Mouse (Mus musculus) retina, embryonic 14.5 days (tissue): ENCODE results near the gene Iqsec1.
A peak's percentile ranks its signal among the peaks of the same experiment; 100 is the strongest.

ENCODE experiments used
- DNase-seq: peaks from one replicate; pipeline ENCODE4 v3.0.0-alpha.2; 2015; ENCODE audit warnings: low spot score

Gene Iqsec1

DNA sequence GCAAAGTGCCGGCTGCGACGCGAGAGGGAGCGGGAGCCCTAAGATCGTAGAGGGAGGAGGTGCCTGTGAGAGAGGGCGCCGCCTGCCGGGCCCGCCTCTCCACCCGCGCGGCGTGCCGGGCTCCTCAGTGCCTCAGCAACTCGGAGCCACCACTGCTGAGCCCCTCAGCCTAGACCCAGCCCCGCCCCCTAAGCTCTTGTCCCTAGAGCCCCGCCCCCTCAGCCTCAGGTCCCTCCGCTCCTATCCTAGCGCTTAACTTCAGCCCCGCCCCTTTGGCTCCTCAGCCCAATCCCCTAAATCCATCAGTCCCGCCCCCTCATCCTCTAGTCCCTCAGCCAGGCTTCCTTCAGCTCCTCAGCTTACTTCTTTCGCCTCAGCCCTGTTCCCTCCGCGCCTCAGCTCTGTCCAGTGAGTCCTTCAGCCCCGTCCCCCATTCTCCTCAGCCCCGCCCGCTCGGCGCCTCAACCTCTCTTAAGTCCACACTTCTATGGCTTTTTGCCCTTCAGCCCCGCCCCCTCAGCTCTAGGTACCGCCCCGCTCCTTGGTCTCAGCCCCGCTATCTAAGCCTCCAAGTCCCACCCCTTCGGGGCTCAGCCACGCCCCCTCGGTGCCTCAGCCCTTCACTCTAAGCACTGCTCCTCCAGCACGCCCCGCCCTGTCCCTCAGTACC lies at the start of gene Iqsec1:
Gene Iqsec1 (minus strand): TSS at position 38 of the 670 bp plus-strand sequence.
- peak; percentile 99 for DNase-seq

DNA sequence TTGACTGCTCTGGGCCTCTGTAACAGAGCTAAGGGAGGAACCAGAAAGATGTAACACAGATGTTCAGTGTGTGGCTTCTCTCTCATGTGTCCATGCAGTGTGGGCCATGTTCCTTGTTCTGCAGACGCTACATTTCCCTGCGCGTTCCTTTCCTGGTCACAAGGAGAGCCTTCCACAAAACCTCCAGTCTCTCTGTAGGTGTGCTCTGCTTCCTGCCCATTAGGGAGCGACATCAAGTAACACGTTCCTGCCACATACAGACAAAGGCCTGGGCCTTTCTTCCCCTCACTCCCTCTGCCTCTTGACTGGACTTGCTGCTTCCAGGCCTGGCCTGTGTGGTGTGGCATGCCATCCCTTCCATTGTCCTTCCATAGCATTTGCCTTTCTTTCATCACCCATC lies 39.8 kb upstream of the Iqsec1 start:
- no peak for DNase-seq

DNA sequence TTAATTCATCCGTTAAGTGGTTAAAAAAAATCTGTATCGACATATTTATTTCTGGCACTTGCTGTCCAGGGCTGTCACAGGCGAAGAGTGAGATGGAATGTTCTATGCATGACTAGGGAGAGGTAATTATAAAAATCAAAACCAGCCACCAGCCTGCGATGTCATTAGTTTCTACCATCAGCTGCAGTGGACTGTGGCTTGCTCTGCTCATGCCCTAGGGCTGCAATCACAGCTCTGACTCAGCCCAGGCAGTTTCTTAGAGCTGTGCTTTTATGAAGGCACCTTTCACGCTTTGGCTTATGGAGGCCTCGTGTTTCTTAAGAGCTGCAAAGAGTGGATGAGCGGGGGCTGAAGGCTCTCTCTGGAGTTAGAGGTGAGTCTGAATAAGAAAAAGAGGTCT lies 32.3 kb upstream of the Iqsec1 start:
- no peak for DNase-seq

DNA sequence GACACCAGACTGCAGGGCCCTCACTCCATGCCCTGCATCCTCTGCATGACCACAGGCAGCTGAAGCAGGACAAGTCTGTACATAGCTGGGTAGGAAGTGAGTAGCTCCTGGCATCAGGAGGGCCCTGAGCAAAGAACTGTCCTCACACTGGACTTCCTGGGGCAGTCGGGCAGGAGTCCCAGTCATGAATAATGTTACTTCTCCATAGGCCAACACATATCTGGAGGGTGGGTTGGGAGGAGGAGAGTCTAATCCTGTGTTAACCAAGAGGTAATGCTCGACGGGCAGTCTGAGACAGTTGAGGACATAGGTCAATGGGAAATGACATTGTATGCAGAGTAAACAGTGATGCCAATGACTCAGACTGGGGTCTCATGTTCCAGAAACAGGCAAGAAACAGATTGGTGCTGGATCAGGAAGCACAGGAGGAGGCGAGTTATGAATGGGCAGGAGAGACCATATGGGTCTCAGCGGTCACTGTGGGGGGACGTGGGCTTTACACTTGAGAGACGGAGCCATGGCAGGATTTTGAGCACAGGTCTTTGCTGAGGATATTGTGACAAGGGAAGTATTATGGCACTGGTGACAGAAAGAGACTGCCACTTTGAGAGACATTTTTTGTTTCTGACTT lies 28.2 kb upstream of the Iqsec1 start:
- no peak for DNase-seq

DNA sequence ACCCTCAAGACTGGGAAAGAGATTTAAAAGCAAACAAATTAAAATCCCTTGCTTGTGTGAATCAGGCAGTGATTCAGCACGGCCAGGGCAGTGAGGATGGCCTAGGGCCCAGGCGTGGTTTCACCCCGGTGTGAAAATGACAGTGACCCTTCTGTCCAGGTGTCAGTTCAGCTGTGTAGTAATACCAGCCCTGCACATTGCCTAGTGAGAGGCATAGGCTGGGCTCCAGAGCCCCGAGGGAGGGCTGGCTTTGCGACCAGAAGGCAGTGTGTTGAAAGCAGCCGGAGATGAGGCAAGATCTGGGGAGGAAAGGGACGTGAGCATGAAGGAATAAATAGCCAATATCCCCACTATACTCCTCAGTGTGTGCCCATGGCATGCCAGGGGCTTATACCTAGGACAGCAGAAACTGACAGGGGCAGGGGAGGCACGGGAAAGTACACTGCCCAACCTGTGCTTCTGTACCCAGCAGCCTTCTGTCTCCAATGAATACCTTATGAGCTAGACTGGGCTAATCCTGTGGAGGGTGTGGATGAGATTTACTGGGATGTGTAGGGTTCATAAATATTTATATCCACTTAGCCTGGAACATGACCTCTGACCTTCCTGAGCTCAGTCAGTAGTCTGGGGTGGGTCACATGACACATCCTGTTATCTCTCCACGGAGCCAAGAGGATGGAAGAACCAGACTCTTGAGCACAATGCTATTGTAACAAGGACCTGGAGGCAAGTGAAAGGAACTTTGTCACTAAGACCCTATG lies 25.9 kb upstream of the Iqsec1 start:
- no peak for DNase-seq

DNA sequence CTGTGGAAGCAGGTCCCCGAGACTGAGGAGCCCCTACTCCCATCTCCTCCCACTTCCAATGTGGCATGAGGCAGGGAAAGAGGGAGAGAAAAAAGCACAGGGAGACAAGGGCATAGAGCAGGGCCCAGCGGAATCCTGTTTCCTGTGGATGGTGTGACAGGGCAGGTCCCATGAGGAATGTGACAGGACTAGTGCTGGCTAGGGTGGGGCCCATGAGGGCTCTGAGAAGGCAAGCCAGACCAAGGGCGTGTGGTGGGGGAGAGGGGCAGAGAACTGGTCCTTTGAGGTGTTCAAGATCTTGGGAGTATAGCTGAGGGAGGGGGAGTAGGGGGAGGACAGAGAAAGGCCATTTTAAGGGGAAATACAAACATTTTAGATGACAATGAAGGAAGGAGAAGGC lies 24.0 kb upstream of the Iqsec1 start:
- DNase-seq = no peak

DNA sequence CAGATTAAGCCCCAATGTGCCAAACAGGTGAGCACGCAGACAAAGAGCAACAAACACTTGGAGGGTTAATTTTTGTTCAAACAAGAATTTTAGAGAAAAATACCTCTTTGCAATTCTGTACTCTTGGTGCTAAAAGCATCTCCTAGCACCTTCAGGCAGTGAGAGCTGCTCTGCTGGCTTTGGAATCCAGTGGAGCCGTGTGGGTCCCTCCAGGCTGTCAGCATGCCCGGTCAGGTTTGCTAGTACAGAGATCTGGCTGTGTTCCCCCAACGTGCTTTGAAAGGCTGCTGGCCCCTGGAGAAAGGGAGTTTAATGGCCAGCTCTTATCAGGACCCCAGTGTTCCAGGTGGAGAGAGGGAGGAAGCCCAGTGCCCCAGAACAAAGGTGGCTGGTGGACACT lies 23.1 kb upstream of the Iqsec1 start:
- DNase-seq = no peak

DNA sequence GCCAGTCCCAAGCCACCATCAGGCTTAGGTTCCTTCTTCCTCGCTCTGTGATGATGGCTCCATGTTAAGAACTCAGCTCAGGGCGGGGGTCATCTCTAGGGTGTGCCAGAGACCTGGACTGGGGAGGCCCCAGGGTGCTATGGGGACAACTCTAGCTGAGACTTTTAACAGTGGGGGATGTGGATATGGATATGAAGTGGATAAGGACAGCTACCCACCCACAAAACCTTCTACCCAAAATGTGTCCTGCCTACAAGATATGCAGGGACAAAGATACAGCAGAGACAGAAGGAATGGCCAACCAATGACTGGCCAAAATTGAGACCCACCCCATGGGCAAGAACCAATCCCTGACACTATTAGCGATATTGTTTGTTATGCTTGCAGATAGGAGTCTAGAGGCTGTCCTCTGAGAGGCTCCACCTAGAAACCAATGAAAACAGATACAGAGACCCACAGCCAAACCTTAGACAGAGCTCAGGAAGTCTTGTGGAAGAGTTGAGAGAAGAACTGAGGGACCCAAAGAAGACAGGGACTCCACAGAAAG lies 19.9 kb upstream of the Iqsec1 start:
- DNase-seq = no peak

DNA sequence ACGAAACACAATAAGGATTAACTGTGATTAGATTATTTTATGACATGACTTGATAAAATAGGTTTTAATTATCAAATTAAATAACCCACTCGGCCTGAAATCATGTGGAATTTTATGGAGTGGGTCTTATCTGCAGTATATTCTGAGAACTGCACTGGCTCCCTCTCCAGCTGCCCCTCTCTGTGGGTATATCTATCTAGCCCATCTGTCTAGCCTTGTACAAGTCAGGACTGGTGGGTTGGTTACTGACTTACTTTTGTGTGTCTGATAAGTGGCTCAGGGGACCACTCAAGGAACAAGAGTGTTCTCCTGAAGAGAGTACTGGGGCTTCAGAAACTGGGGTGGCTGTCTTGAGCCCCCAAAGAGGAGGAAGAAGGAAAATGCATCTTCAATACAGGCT lies 18.7 kb upstream of the Iqsec1 start:
- no peak for DNase-seq

DNA sequence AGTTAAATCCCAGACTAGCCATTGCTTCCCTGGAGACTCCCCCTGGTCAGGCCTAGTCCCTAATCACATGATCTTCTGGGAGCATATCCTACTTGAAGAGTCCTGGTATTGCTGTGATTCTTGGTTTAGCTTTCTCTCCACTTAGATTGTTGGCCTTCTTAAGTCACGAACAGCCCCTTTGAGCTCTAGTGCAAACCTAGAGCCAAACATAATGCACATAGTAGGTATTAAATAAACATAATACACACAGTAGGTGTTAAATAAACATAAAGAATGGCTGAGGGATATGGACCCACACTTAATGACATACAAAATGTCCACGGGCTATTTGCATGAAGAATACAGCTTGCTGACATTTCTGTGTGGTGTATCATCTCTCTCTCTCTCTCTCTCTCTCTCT lies 15.7 kb upstream of the Iqsec1 start:
- DNase-seq = no peak

DNA sequence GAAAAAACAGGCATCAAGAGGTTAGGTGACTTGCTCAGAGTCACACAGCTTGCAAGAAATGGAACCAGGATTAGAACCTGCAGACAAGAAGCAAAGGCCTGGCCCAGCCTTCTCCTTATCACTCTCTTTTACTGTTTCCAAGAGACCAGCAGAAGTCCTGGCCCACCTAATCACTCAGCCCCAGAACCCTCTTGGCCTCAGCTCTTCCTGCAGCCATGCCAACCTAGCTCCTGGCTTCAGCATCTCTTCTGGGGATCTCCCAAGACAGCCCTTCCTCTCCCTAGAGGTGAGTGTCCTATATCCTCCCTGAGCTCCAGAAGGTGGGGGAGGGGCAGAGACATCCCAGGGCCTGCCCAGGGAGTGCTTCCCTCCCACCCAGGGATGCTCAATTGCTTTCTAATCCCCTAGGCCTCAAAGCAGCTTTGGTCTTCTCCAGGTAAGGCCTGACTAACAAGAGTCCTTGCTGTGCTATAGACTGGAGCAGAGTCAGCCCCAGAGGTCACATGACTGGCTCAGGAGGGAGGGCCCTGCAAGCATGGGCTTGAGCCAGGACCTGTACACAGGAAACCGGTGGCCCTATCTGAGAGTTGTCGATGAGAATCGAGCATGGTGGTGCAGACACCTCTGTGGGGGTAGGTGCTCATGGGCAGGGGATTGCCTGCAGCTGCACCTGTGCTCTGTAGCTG lies 15.0 kb upstream of the Iqsec1 start:
- DNase-seq = no peak

DNA sequence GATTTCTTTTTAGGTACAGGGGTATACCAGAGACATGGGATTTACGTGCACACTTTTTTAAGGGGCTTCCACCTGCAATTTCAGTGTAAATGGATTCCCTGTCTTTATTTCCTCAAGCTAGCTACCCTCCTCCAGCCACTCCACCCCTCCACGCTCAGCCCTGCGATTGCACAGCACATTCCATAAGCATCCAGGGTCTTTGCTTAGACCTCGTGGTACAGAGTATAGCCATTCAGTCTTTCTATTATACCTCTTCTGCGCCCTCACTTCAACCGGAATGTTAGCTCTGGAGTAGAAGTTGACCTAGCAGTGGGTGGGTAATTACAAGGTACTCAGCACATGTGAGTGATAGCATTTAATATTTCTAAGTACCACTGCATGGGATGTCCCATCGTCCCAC lies 13.1 kb upstream of the Iqsec1 start:
- DNase-seq = no peak

GRCm38 (mm10) chr6:91000819-91001525 lies 12.5 kb upstream of the Iqsec1 start:
- peak; percentile 51 for DNase-seq

DNA sequence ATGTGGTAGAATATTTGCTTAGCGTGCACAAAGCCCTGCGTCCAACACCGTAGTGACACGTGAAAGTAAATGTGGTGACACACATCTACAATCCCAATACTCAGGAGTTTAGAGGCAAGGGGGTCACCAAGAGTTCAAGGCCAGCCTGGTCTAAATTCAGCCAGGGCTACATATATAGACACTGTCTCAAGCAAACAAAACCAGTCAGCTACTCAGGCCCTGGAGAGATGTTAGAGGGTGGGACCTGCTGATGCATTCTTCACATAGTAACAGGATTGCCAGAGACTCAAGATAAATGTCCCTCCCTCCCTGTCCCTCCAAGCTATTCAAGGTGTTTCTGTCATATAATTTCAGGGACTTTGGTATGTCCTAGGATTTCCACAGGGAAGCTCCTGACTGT lies 10.7 kb upstream of the Iqsec1 start:
- no peak for DNase-seq

DNA sequence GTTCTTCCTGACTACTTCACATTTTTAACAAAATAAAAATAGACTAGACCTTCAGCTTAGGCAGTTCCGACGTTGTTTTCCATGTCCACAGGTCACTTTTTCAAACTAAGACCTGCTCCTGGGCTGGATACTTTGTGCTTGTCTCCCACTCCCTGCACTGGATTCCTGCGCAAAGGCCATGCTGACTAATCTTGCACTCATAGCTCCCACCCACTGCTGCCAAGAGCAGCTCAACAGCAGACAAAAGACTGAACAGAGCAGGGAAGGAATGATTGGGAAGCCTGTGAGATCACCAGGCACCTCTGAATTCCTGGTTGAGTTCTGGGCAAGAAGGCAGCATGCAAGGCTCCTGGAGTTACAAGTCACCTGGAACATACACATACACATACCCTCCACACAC lies 8.5 kb upstream of the Iqsec1 start:
- no peak for DNase-seq

GRCm38 (mm10) chr6:90996181-90996580 lies 7.7 kb upstream of the Iqsec1 start:
- no peak for DNase-seq

GRCm38 (mm10) chr6:90988299-90988625 lies 223 bp downstream of the Iqsec1 start:
- no peak for DNase-seq

GRCm38 (mm10) chr6:90987561-90988298 lies 755 bp downstream of the Iqsec1 start:
- peak; percentile 46 for DNase-seq

- DNase-seq = no peak
Observed at GRCm38 (mm10) chr6:90984101-90984500, 4.4 kb downstream of the Iqsec1 start.

- no peak for DNase-seq
Observed at GRCm38 (mm10) chr6:90974279-90974678, 14.2 kb downstream of the Iqsec1 start.

- peak; percentile 41 for DNase-seq
Observed at GRCm38 (mm10) chr6:90969341-90969871, 19.1 kb downstream of the Iqsec1 start.
